Comparison of ENCODE assay signal across 7 mouse cellular contexts in genomic region chr2:165968876-165969275, GRCm38 (mm10). TPM values are rescaled to one million over a fixed set of nuclear protein-coding genes. Genes with fewer than 3 reads are reported as not detected.
DNase-seq lines count a peak whose midpoint lies in the region.

No protein-coding gene starts in this region.

- DNase-seq in ES-CJ7 (ENCODE audit: low read depth, low spot score) = peak; percentile 94
- peak; percentile 95 for DNase-seq in ZHBTc4 (ENCODE audit: low read depth, low spot score)
- DNase-seq in heart, adult 9 months (ENCODE audit: low spot score in 2 of 2) = peak; percentile 84 to 85
- peak; percentile 58 for DNase-seq in kidney, postnatal 14 days
- peak; percentile 65 for DNase-seq in skeletal muscle tissue, adult 2 months (ENCODE audit: low read depth, low spot score)
- DNase-seq in cerebellum, adult 11-12 months = no peak
- DNase-seq in left cerebral cortex, adult 8-10 months (ENCODE audit: low spot score in 2 of 2) = no peak

RNA-seq across cellular contexts. Expression of gene Ncoa3, which starts 23.6 kb away (rescaled TPM):
- total RNA-seq in left cerebral cortex, adult 8-10 months (2022) = 10 to 100 TPM; 33.3 to 35.9 (median 34.5) TPM

Comparison
In these comparisons a context has a peak if more than half of its experiments do, and no peak if none do; other contexts are left out.
1. DNase-seq: peak in ES-CJ7 (single experiment), ZHBTc4 (single experiment), heart, adult 9 months (2 of 2), kidney, postnatal 14 days (single experiment) and skeletal muscle tissue, adult 2 months (single experiment); none in cerebellum, adult 11-12 months (single experiment) and left cerebral cortex, adult 8-10 months (0 of 2).